Mouse (Mus musculus): ENCODE data around the gene Trappc3. TPM values are rescaled to one million over a fixed set of nuclear protein-coding genes. Genes with fewer than 3 reads are reported as not detected.

Trappc3 gene
- polyA plus RNA-seq, 1 experiment, result 51.1 TPM

GRCm38 (mm10) chr4:126303877-126304276 lies 41.8 kb downstream of the Trappc3 start:
- no peak overlapping the region for H3K4me3 ChIP-seq (replicated peaks; ENCODE audit: extremely low read depth, low read depth, low read length)
- no peak for TF ChIP-seq CTCF (IDR thresholded peaks at IDR 0.05; ENCODE audit: insufficient read depth, low read length)
- TF ChIP-seq POLR2A (IDR thresholded peaks at IDR 0.05; ENCODE audit: borderline replicate concordance, extremely low read depth, low read depth, low read length), result no peak
- no peak for DNase-seq
- 63% methylated on average over 4 of the region's 4 CpGs for WGBS
- H3K4me1 ChIP-seq (ENCODE audit: control insufficient read depth, insufficient read depth, low read length), result no peaks in the 10 kb centered on the region

GRCm38 (mm10) chr4:126305428-126305827 lies 43.3 kb downstream of the Trappc3 start:
- no peak for DNase-seq
- H3K4me3 ChIP-seq (replicated peaks; ENCODE audit: extremely low read depth, low read depth, low read length), result no peak overlapping the region
- WGBS, result 89% methylated on average over 1 of the region's 1 CpGs
- TF ChIP-seq CTCF (IDR thresholded peaks at IDR 0.05; ENCODE audit: insufficient read depth, low read length) (no peak), POLR2A (IDR thresholded peaks at IDR 0.05; ENCODE audit: borderline replicate concordance, extremely low read depth, low read depth, low read length) (no peak)
- H3K4me1 ChIP-seq (ENCODE audit: control insufficient read depth, insufficient read depth, low read length), result no peaks in the 10 kb centered on the region

- no peaks in the 10 kb centered on the region for H3K4me1 ChIP-seq (ENCODE audit: control insufficient read depth, insufficient read depth, low read length)
- TF ChIP-seq CTCF (IDR thresholded peaks at IDR 0.05; ENCODE audit: insufficient read depth, low read length) (no peak), POLR2A (IDR thresholded peaks at IDR 0.05; ENCODE audit: borderline replicate concordance, extremely low read depth, low read depth, low read length) (no peak)
- 89% methylated on average over 6 of the region's 6 CpGs for WGBS
- no peak overlapping the region for H3K4me3 ChIP-seq (replicated peaks; ENCODE audit: extremely low read depth, low read depth, low read length)
- DNase-seq, result no peak
Observed at GRCm38 (mm10) chr4:126306058-126306457, 43.9 kb downstream of the Trappc3 start.

GRCm38 (mm10) chr4:126306827-126307226 lies 44.7 kb downstream of the Trappc3 start:
- TF ChIP-seq POLR2A (IDR thresholded peaks at IDR 0.05; ENCODE audit: borderline replicate concordance, extremely low read depth, low read depth, low read length), result no peak
- TF ChIP-seq CTCF (IDR thresholded peaks at IDR 0.05; ENCODE audit: insufficient read depth, low read length), result no peak

DNA sequence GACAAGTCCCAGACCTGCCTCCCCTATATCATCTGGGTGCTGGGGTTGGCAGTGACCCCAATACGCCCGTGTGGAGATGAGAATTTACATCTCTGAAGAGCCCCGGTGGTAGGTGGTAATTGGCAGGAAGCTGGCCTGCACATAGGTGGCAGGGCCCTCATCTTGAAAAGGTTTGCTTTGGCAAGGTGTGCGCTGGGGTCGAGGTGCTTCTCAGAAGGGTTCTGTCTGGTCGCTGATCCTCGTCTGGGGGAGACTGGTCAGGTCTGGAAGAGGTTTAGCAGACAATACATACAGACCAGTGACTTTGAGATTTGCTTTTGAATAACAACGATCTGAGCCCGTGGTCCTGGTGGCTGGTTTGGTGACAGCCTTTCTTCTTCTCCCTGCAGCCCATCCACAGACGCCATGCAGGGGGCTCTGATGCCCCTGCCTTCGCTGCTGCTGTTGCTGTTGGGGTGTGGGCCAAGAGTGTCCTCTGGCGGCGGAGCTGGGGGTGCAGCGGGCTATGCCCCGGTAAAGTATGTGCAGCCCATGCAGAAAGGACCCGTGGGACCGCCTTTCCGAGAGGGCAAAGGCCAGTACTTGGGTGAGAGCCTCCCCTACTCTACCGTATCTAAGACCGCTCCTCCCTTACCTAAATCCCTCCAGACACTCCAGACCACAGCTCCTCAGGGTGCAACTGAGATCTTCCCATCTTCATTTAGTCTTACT lies 47.2 kb downstream of the Trappc3 start:
- TF ChIP-seq POLR2A (IDR thresholded peaks at IDR 0.05; ENCODE audit: borderline replicate concordance, extremely low read depth, low read depth, low read length) (no peak), CTCF (IDR thresholded peaks at IDR 0.05; ENCODE audit: insufficient read depth, low read length) (0 out of 2 replicates have a peak, but pooled peaks have one; percentile 7)
- Histone ChIP-seq H3K4me3 (replicated peaks; ENCODE audit: extremely low read depth, low read depth, low read length) (no peak overlapping the region), H3K4me1 (ENCODE audit: control insufficient read depth, insufficient read depth, low read length) (no peaks in the 10 kb centered on the region)
- no peak for DNase-seq
- WGBS, result 17% methylated on average over 20 of the region's 20 CpGs

More at GRCm38 (mm10) chr4:126306827-126307226, 44.7 kb downstream of the Trappc3 start:
- Histone ChIP-seq H3K4me3 (replicated peaks; ENCODE audit: extremely low read depth, low read depth, low read length) (no peak overlapping the region), H3K4me1 (ENCODE audit: control insufficient read depth, insufficient read depth, low read length) (no peaks in the 10 kb centered on the region)
- WGBS, result 14% methylated on average over 2 of the region's 2 CpGs
- no peak for DNase-seq

DNA sequence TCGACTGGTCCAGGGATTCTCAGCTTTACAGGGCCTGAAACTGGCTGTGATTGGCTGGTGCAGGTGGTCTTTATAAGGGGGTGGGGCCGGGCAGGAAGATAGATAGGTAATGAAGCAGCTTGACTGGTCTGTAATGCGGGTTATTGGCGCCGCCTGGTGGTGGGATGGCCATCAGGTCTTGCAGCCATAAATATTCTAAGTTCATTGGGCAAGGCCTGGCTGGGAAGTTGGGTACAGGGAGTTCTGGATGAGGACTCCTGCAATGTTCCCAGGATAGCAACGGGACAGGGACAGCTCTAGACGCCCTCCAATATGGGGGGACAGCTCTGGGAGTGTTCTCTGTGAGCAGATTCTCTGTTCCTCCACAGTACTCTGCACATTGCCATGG lies 47.8 kb downstream of the Trappc3 start:
- Histone ChIP-seq H3K4me1 (ENCODE audit: control insufficient read depth, insufficient read depth, low read length) (no peaks in the 10 kb centered on the region), H3K4me3 (replicated peaks; ENCODE audit: extremely low read depth, low read depth, low read length) (no peak overlapping the region)
- TF ChIP-seq POLR2A (IDR thresholded peaks at IDR 0.05; ENCODE audit: borderline replicate concordance, extremely low read depth, low read depth, low read length) (no peak), CTCF (IDR thresholded peaks at IDR 0.05; ENCODE audit: insufficient read depth, low read length) (peak; percentile 72)
- DNase-seq, result peak; percentile 85
- WGBS, result 2% methylated on average over 7 of the region's 7 CpGs

- Histone ChIP-seq H3K4me1 (ENCODE audit: control insufficient read depth, insufficient read depth, low read length) (no peaks in the 10 kb centered on the region), H3K4me3 (replicated peaks; ENCODE audit: extremely low read depth, low read depth, low read length) (no peak overlapping the region)
- 74% methylated on average over 7 of the region's 7 CpGs for WGBS
- DNase-seq, result no peak
- TF ChIP-seq CTCF (IDR thresholded peaks at IDR 0.05; ENCODE audit: insufficient read depth, low read length) (no peak), POLR2A (IDR thresholded peaks at IDR 0.05; ENCODE audit: borderline replicate concordance, extremely low read depth, low read depth, low read length) (no peak)
Observed at GRCm38 (mm10) chr4:126310344-126310743, 48.2 kb downstream of the Trappc3 start.

DNA sequence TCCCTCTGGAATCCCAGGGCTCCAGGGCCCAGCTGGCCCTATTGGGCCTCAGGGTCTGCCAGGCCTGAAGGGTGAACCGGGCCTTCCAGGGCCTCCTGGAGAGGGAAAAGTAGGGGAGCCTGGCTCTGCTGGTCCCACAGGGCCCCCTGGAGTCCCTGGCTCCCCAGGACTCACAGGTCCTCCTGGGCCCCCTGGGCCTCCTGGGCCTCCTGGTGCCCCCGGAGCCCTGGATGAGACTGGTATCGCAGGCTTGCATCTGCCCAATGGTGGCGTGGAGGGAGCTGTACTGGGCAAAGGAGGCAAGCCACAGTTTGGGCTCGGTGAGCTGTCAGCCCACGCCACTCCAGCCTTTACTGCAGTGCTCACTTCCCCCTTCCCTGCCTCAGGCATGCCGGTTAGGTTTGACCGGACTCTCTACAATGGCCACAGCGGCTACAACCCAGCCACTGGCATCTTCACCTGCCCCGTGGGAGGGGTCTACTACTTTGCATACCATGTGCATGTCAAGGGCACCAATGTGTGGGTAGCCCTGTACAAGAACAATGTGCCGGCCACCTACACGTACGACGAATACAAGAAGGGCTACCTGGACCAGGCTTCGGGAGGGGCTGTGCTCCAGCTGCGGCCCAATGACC lies 49.6 kb downstream of the Trappc3 start:
- DNase-seq, result no peak
- TF ChIP-seq POLR2A (IDR thresholded peaks at IDR 0.05; ENCODE audit: borderline replicate concordance, extremely low read depth, low read depth, low read length) (no peak), CTCF (IDR thresholded peaks at IDR 0.05; ENCODE audit: insufficient read depth, low read length) (no peak)
- WGBS, result 93% methylated on average over 16 of the region's 16 CpGs
- Histone ChIP-seq H3K4me1 (ENCODE audit: control insufficient read depth, insufficient read depth, low read length) (no peaks in the 10 kb centered on the region), H3K4me3 (replicated peaks; ENCODE audit: extremely low read depth, low read depth, low read length) (no peak overlapping the region)

DNA sequence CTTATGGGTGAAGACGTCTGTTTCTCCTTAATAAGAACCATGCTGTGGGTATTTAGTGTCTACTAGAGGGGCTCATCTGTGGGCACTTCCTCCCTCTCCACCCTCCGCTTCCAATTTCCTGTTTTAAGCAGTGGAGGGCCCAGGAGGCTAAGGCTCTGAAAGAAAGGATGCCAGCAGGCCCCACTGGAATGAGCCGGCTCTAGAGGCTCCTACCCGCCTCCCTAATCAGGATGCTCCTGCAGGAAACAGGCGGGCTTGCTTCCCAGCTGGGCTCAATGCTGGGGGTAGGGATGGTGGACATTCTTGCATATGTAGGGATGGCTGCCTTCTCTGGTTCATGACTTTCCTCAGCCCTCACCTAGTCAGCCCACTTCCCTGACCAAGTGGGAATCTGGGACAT lies 51.1 kb downstream of the Trappc3 start:
- no peak overlapping the region for H3K4me3 ChIP-seq (replicated peaks; ENCODE audit: extremely low read depth, low read depth, low read length)
- DNase-seq, result no peak
- 45% methylated on average over 5 of the region's 5 CpGs for WGBS
- TF ChIP-seq POLR2A (IDR thresholded peaks at IDR 0.05; ENCODE audit: borderline replicate concordance, extremely low read depth, low read depth, low read length), result no peak
- TF ChIP-seq CTCF (IDR thresholded peaks at IDR 0.05; ENCODE audit: insufficient read depth, low read length), result no peak
- no peaks in the 10 kb centered on the region for H3K4me1 ChIP-seq (ENCODE audit: control insufficient read depth, insufficient read depth, low read length)

- 61% methylated on average over 10 of the region's 10 CpGs for WGBS
- Histone ChIP-seq H3K4me1 (ENCODE audit: control insufficient read depth, insufficient read depth, low read length) (no peaks in the 10 kb centered on the region), H3K4me3 (replicated peaks; ENCODE audit: extremely low read depth, low read depth, low read length) (no peak overlapping the region)
- TF ChIP-seq CTCF (IDR thresholded peaks at IDR 0.05; ENCODE audit: insufficient read depth, low read length), result no peak
- TF ChIP-seq POLR2A (IDR thresholded peaks at IDR 0.05; ENCODE audit: borderline replicate concordance, extremely low read depth, low read depth, low read length), result no peak
- DNase-seq, result no peak
Observed at GRCm38 (mm10) chr4:126314393-126314792, 52.3 kb downstream of the Trappc3 start.

All from lung, adult 2 months (tissue).